Mouse (Mus musculus): ENCODE data around the gene Rasgef1b. TPM values are rescaled to one million over a fixed set of nuclear protein-coding genes. Genes with fewer than 3 reads are reported as not detected.

Rasgef1b gene
- total RNA-seq, 2 experiments from 2014 or later, result 11.9 to 15.1 TPM

- no peak for DNase-seq
These were observed 235.8 kb downstream of the Rasgef1b start for GRCm38 (mm10) chr5:99493017-99493416.

- DNase-seq, result no peak
These were observed 240.2 kb downstream of the Rasgef1b start for GRCm38 (mm10) chr5:99488479-99489158.

- DNase-seq, result peak in 1 of 2 experiments; percentile 8
These were observed 241.6 kb downstream of the Rasgef1b start for GRCm38 (mm10) chr5:99487009-99487858.

GRCm38 (mm10) chr5:99483162-99483561, 245.7 kb downstream of the Rasgef1b start:
- no peak for DNase-seq

- no peak for DNase-seq
These were observed 246.3 kb downstream of the Rasgef1b start for GRCm38 (mm10) chr5:99482524-99482923.

GRCm38 (mm10) chr5:99482016-99482415, 246.8 kb downstream of the Rasgef1b start:
- no peak for DNase-seq

- no peak for DNase-seq
These were observed 248.5 kb downstream of the Rasgef1b start for GRCm38 (mm10) chr5:99480078-99481031.

GRCm38 (mm10) chr5:99479263-99480077, 249.4 kb downstream of the Rasgef1b start:
- DNase-seq, result peak; percentile 55 to 67

- DNase-seq, result no peak
These were observed 250.1 kb downstream of the Rasgef1b start for GRCm38 (mm10) chr5:99478716-99479115.

- DNase-seq, result no peak
These were observed 251.4 kb downstream of the Rasgef1b start for GRCm38 (mm10) chr5:99477420-99477815.

- DNase-seq, result no peak
These were observed 252.0 kb downstream of the Rasgef1b start for GRCm38 (mm10) chr5:99476640-99477419.

- DNase-seq, result no peak
These were observed 256.1 kb downstream of the Rasgef1b start for GRCm38 (mm10) chr5:99472607-99473335.

- no peak for DNase-seq
These were observed 257.1 kb downstream of the Rasgef1b start for GRCm38 (mm10) chr5:99471790-99472189.

- peak in 1 of 2 experiments; percentile 30 for DNase-seq
These were observed 258.3 kb downstream of the Rasgef1b start for GRCm38 (mm10) chr5:99470613-99471012.

- no peak for DNase-seq
These were observed 269.9 kb downstream of the Rasgef1b start for GRCm38 (mm10) chr5:99459007-99459406.

- no peak for DNase-seq
These were observed 271.6 kb downstream of the Rasgef1b start for GRCm38 (mm10) chr5:99457291-99457690.

- no peak for DNase-seq
These were observed 276.9 kb downstream of the Rasgef1b start for GRCm38 (mm10) chr5:99451939-99452338.

GRCm38 (mm10) chr5:99451416-99451815, 277.4 kb downstream of the Rasgef1b start:
- no peak for DNase-seq

- DNase-seq, result no peak
These were observed 277.9 kb downstream of the Rasgef1b start for GRCm38 (mm10) chr5:99450994-99451393.

GRCm38 (mm10) chr5:99450463-99450862, 278.4 kb downstream of the Rasgef1b start:
- DNase-seq, result no peak
